Mouse (Mus musculus) A20 (cell line): ENCODE data around the gene Lgi1.

Experiments used
- DNase-seq: peaks from one replicate; pipeline ENCODE4 v3.0.0-alpha.2; 2011; ENCODE audit warnings: low read depth, low spot score

Lgi1 gene

GRCm38 (mm10) chr19:38264505-38265500 is at the start of gene Lgi1:
Lgi1 (plus strand) TSS chr19:38264536.
- DNase-seq: no peak

GRCm38 (mm10) chr19:38217696-38218095 is 46.6 kb upstream of the Lgi1 start:
- DNase-seq: no peak

GRCm38 (mm10) chr19:38223356-38223904 is 40.9 kb upstream of the Lgi1 start:
- DNase-seq: no peak

GRCm38 (mm10) chr19:38223905-38224684 is 40.2 kb upstream of the Lgi1 start, which contains the start of gene Fra10ac1:
Fra10ac1 (minus strand) TSS chr19:38224156.
- DNase-seq: peak; percentile 93

GRCm38 (mm10) chr19:38224685-38225060 is 39.7 kb upstream of the Lgi1 start:
- peak; percentile 3 for DNase-seq

- DNase-seq: peak; percentile 35
Observed at GRCm38 (mm10) chr19:38228699-38229098, 35.6 kb upstream of the Lgi1 start.

GRCm38 (mm10) chr19:38232087-38232486 is 32.2 kb upstream of the Lgi1 start:
- DNase-seq: no peak

- no peak for DNase-seq
Observed at GRCm38 (mm10) chr19:38232516-38232915, 31.8 kb upstream of the Lgi1 start.

- no peak for DNase-seq
Observed at GRCm38 (mm10) chr19:38236526-38236925, 27.8 kb upstream of the Lgi1 start.

- DNase-seq: peak; percentile 64
Observed at GRCm38 (mm10) chr19:38237834-38238212, 26.5 kb upstream of the Lgi1 start.

- DNase-seq: no peak
Observed at GRCm38 (mm10) chr19:38238213-38238951, 26.0 kb upstream of the Lgi1 start.

GRCm38 (mm10) chr19:38242314-38242852 is 22.0 kb upstream of the Lgi1 start:
- no peak for DNase-seq

GRCm38 (mm10) chr19:38244748-38245147 is 19.6 kb upstream of the Lgi1 start:
- DNase-seq: no peak

GRCm38 (mm10) chr19:38245361-38246176 is 18.8 kb upstream of the Lgi1 start:
- DNase-seq: peak; percentile 64

GRCm38 (mm10) chr19:38246177-38246622 is 18.1 kb upstream of the Lgi1 start:
- no peak for DNase-seq

GRCm38 (mm10) chr19:38249627-38250026 is 14.7 kb upstream of the Lgi1 start:
- DNase-seq: no peak

- DNase-seq: peak; percentile 62
Observed at GRCm38 (mm10) chr19:38253796-38254195, 10.5 kb upstream of the Lgi1 start.

GRCm38 (mm10) chr19:38258651-38259065 is 5.7 kb upstream of the Lgi1 start:
- DNase-seq: no peak

- DNase-seq: no peak
Observed at GRCm38 (mm10) chr19:38259436-38259835, 4.9 kb upstream of the Lgi1 start.

GRCm38 (mm10) chr19:38260346-38260745 is 4.0 kb upstream of the Lgi1 start:
- DNase-seq: no peak
